In the genomic region with DNA sequence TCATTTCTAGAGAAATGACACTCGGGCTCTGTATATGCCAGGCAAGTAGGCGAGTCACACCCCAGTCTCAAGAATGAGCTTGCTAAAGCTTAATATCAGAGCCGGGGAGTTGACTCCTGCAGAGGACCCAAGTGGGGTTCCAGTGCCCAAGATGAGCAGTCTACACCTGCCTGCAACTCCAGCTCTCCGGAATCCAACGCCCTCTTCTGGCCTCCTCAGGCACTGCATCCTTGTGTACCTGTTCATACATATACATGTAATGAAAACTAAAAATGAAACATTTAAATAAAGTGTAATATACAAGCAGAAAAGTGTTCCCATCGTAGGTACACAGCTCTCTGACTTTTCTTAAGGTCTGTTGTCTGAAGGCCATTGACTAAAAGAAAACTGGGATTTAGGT, we compare ENCODE assay signal across 15 mouse cellular contexts.
A peak's percentile ranks its signal among the peaks of the same experiment; 100 is the strongest.
DNase-seq lines count a peak whose midpoint lies in the region; ATAC-seq and TF ChIP-seq lines count a peak whose summit lies in the region.
"Had no signal": no experiment of that assay in that cellular context is flagged by ENCODE, and none has a peak within 500 bp of the region (broad histone marks: within the 10 kb centered on the region; RNA-seq: fewer than 3 reads in every experiment).

No protein-coding gene starts in this region.

- H3K4me3 ChIP-seq in left cerebral cortex, adult 2 months = no peak overlapping the region
- H3K4me3 ChIP-seq: embryonic facial prominence, embryonic 10.5 days; liver, embryonic 15.5 days; myocyte had no signal

- ATAC-seq in CD4-positive, CD25-positive, alpha-beta regulatory T cell, adult 4 months = no peak
- ATAC-seq in granulocyte monocyte progenitor cell, adult 5-6 weeks (replicated peaks; ENCODE audit: poor library complexity, severe bottlenecking) = no peak
- ATAC-seq: inflammation-experienced regulatory T-cells, adult 6 months had no signal

- peak; percentile 51 for TF ChIP-seq CTCF in left cerebral cortex, adult 2 months (IDR thresholded peaks at IDR 0.05)

- DNase-seq in CD4-positive, CD25-positive, alpha-beta regulatory T cell, adult 2 months (ENCODE audit: low read depth, low spot score) = peak; percentile 19
- DNase-seq in left cerebral cortex, adult 2 months (ENCODE audit: extremely low spot score in 1 of 2, low spot score in 2 of 2) = no peak
- no peak for DNase-seq in left cerebral cortex, postnatal 14 days (ENCODE audit: low spot score in 2 of 2)
- DNase-seq in thymus, postnatal 4 days = peak; percentile 36
- no peak for DNase-seq in thymus, postnatal 0 days (ENCODE audit: low spot score)
- no peak for DNase-seq in urinary bladder, adult 18-20 months (ENCODE audit: low spot score in 2 of 2)
- DNase-seq: adrenal gland, adult 8-10 months; cerebellum, adult 18-20 months; heart, postnatal 14 days had no signal

- intact Hi-C loops in left cerebral cortex, adult 2 months (cut with DNase I) = loop anchor here (5.0 kb wide), 1 partner anchor 34 kb away; no protein-coding TSS in a partner anchor
- intact Hi-C loops in left cerebral cortex, postnatal 14 days (cut with DNase I) = loop anchor here (5.0 kb wide), 2 partner anchors 149 to 304 kb away; no protein-coding TSS in a partner anchor

- no peak overlapping the region for H3K27ac ChIP-seq in left cerebral cortex, adult 2 months
- H3K27ac ChIP-seq: embryonic facial prominence, embryonic 10.5 days; liver, embryonic 15.5 days had no signal

Comparison
In these comparisons a context has a peak if more than half of its experiments do, and no peak if none do; other contexts are left out.
1. DNase-seq: peak in CD4-positive, CD25-positive, alpha-beta regulatory T cell, adult 2 months (single experiment) and thymus, postnatal 4 days (single experiment); none in left cerebral cortex, adult 2 months (0 of 2), left cerebral cortex, postnatal 14 days (0 of 2), thymus, postnatal 0 days (single experiment) and urinary bladder, adult 18-20 months (0 of 2).